Mouse (Mus musculus): ENCODE results near the gene Parp12. TPM values are rescaled to one million over a fixed set of nuclear protein-coding genes. Genes with fewer than 3 reads are reported as not detected.

Gene Parp12
- polyA plus RNA-seq, 1 experiment from 2014 or later: 2.7 TPM

GRCm38 (mm10) chr6:39072664-39073063 lies 45.5 kb downstream of the Parp12 start:
- 40% methylated on average over 5 of the region's 5 CpGs for whole genome bisulfite sequencing
- peak; percentile 34 for DNase-seq (ENCODE audit: low spot score)

GRCm38 (mm10) chr6:39066935-39067578 lies 51.1 kb downstream of the Parp12 start:
- H3K9me3 ChIP-seq (replicated peaks; ENCODE audit: control insufficient read depth, low read length): no peaks in the 10 kb centered on the region
- no peaks in the 10 kb centered on the region for H3K27me3 ChIP-seq (ENCODE audit: control insufficient read depth, insufficient read depth, low read length)
- no peak overlapping the region for H3K4me2 ChIP-seq (ENCODE audit: low read depth, low read length)
- DNase-seq (ENCODE audit: low spot score): peak; percentile 92
- no peaks in the 10 kb centered on the region for H3K4me1 ChIP-seq (ENCODE audit: control insufficient read depth, insufficient read depth, low read length)
- 48% methylated on average over 12 of the region's 12 CpGs for WGBS
- no peak overlapping the region for H3K27ac ChIP-seq (replicated peaks; ENCODE audit: low read depth, low read length)
- ATAC-seq (replicated peaks; ENCODE audit: insufficient number of reproducible peaks, low FRiP score, low TSS enrichment, low read depth): peak; percentile 45; the same call in 1 of the 2 replicates
- no peak overlapping the region for H3K4me3 ChIP-seq (ENCODE audit: low read depth, low read length)
- no peak overlapping the region for H3K9ac ChIP-seq (replicated peaks; ENCODE audit: low read length)
- H3K36me3 ChIP-seq (replicated peaks; ENCODE audit: control insufficient read depth, insufficient read depth, low read depth, low read length): no peaks in the 10 kb centered on the region

More at GRCm38 (mm10) chr6:39072664-39073063, 45.5 kb downstream of the Parp12 start:
- no peaks in the 10 kb centered on the region for H3K36me3 ChIP-seq (replicated peaks; ENCODE audit: control insufficient read depth, insufficient read depth, low read depth, low read length)
- H3K4me1 ChIP-seq (ENCODE audit: control insufficient read depth, insufficient read depth, low read length): peaks cover 2% of the 10 kb centered on the region; the same call in 1 of the 2 replicates
- H3K27ac ChIP-seq (replicated peaks; ENCODE audit: low read depth, low read length): no peak overlapping the region
- no peak overlapping the region for H3K4me3 ChIP-seq (ENCODE audit: low read depth, low read length)
- no peaks in the 10 kb centered on the region for H3K27me3 ChIP-seq (ENCODE audit: control insufficient read depth, insufficient read depth, low read length)
- H3K4me2 ChIP-seq (ENCODE audit: low read depth, low read length): no peak overlapping the region
- no peak overlapping the region for H3K9ac ChIP-seq (replicated peaks; ENCODE audit: low read length)
- no peaks in the 10 kb centered on the region for H3K9me3 ChIP-seq (replicated peaks; ENCODE audit: control insufficient read depth, low read length)
- no peak for ATAC-seq (replicated peaks; ENCODE audit: insufficient number of reproducible peaks, low FRiP score, low TSS enrichment, low read depth)

- Histone ChIP-seq H3K9ac (replicated peaks; ENCODE audit: low read length) (no peak overlapping the region), H3K36me3 (replicated peaks; ENCODE audit: control insufficient read depth, insufficient read depth, low read depth, low read length) (no peaks in the 10 kb centered on the region), H3K4me2 (ENCODE audit: low read depth, low read length) (no peak overlapping the region), H3K27ac (replicated peaks; ENCODE audit: low read depth, low read length) (no peak overlapping the region), H3K4me1 (ENCODE audit: control insufficient read depth, insufficient read depth, low read length) (no peaks in the 10 kb centered on the region), H3K27me3 (ENCODE audit: control insufficient read depth, insufficient read depth, low read length) (no peaks in the 10 kb centered on the region), H3K4me3 (ENCODE audit: low read depth, low read length) (no peak overlapping the region), H3K9me3 (replicated peaks; ENCODE audit: control insufficient read depth, low read length) (no peaks in the 10 kb centered on the region)
- ATAC-seq (replicated peaks; ENCODE audit: insufficient number of reproducible peaks, low FRiP score, low TSS enrichment, low read depth) (no peak), DNase-seq (ENCODE audit: low spot score) (no peak)
- 56% methylated on average over 2 of the region's 2 CpGs for WGBS
These were observed 54.6 kb downstream of the Parp12 start for GRCm38 (mm10) chr6:39063541-39063940.

GRCm38 (mm10) chr6:39061180-39061579 lies 57.0 kb downstream of the Parp12 start:
- Histone ChIP-seq H3K27ac (replicated peaks; ENCODE audit: low read depth, low read length) (no peak overlapping the region), H3K4me3 (ENCODE audit: low read depth, low read length) (no peak overlapping the region), H3K9me3 (replicated peaks; ENCODE audit: control insufficient read depth, low read length) (no peaks in the 10 kb centered on the region), H3K9ac (replicated peaks; ENCODE audit: low read length) (no peak overlapping the region), H3K4me1 (ENCODE audit: control insufficient read depth, insufficient read depth, low read length) (no peaks in the 10 kb centered on the region), H3K4me2 (ENCODE audit: low read depth, low read length) (no peak overlapping the region), H3K36me3 (replicated peaks; ENCODE audit: control insufficient read depth, insufficient read depth, low read depth, low read length) (no peaks in the 10 kb centered on the region), H3K27me3 (ENCODE audit: control insufficient read depth, insufficient read depth, low read length) (no peaks in the 10 kb centered on the region)
- no peak for ATAC-seq (replicated peaks; ENCODE audit: insufficient number of reproducible peaks, low FRiP score, low TSS enrichment, low read depth)
- no peak for DNase-seq (ENCODE audit: low spot score)
- WGBS: 62% methylated on average over 4 of the region's 4 CpGs

- no peak overlapping the region for H3K4me2 ChIP-seq (ENCODE audit: low read depth, low read length)
- no peaks in the 10 kb centered on the region for H3K9me3 ChIP-seq (replicated peaks; ENCODE audit: control insufficient read depth, low read length)
- no peaks in the 10 kb centered on the region for H3K27me3 ChIP-seq (ENCODE audit: control insufficient read depth, insufficient read depth, low read length)
- 77% methylated on average over 12 of the region's 12 CpGs for WGBS
- H3K4me1 ChIP-seq (ENCODE audit: control insufficient read depth, insufficient read depth, low read length): no peaks in the 10 kb centered on the region
- no peak overlapping the region for H3K27ac ChIP-seq (replicated peaks; ENCODE audit: low read depth, low read length)
- H3K4me3 ChIP-seq (ENCODE audit: low read depth, low read length): no peak overlapping the region
- H3K9ac ChIP-seq (replicated peaks; ENCODE audit: low read length): no peak overlapping the region
- ATAC-seq (replicated peaks; ENCODE audit: insufficient number of reproducible peaks, low FRiP score, low TSS enrichment, low read depth): no peak
- DNase-seq (ENCODE audit: low spot score): no peak
- no peaks in the 10 kb centered on the region for H3K36me3 ChIP-seq (replicated peaks; ENCODE audit: control insufficient read depth, insufficient read depth, low read depth, low read length)
These were observed 58.3 kb downstream of the Parp12 start for GRCm38 (mm10) chr6:39059547-39060497.

- Histone ChIP-seq H3K27me3 (ENCODE audit: control insufficient read depth, insufficient read depth, low read length) (no peaks in the 10 kb centered on the region), H3K4me2 (ENCODE audit: low read depth, low read length) (no peak overlapping the region), H3K4me3 (ENCODE audit: low read depth, low read length) (no peak overlapping the region), H3K27ac (replicated peaks; ENCODE audit: low read depth, low read length) (no peak overlapping the region), H3K9ac (replicated peaks; ENCODE audit: low read length) (no peak overlapping the region), H3K36me3 (replicated peaks; ENCODE audit: control insufficient read depth, insufficient read depth, low read depth, low read length) (no peaks in the 10 kb centered on the region), H3K4me1 (ENCODE audit: control insufficient read depth, insufficient read depth, low read length) (no peaks in the 10 kb centered on the region), H3K9me3 (replicated peaks; ENCODE audit: control insufficient read depth, low read length) (no peaks in the 10 kb centered on the region)
- ATAC-seq (replicated peaks; ENCODE audit: insufficient number of reproducible peaks, low FRiP score, low TSS enrichment, low read depth) (no peak), DNase-seq (ENCODE audit: low spot score) (no peak)
- WGBS: 81% methylated on average over 3 of the region's 3 CpGs
These were observed 59.2 kb downstream of the Parp12 start for GRCm38 (mm10) chr6:39058936-39059335.

GRCm38 (mm10) chr6:39058389-39058788 lies 59.8 kb downstream of the Parp12 start:
- H3K27ac ChIP-seq (replicated peaks; ENCODE audit: low read depth, low read length): no peak overlapping the region
- no peak for ATAC-seq (replicated peaks; ENCODE audit: insufficient number of reproducible peaks, low FRiP score, low TSS enrichment, low read depth)
- H3K27me3 ChIP-seq (ENCODE audit: control insufficient read depth, insufficient read depth, low read length): no peaks in the 10 kb centered on the region
- H3K9ac ChIP-seq (replicated peaks; ENCODE audit: low read length): no peak overlapping the region
- no peak overlapping the region for H3K4me2 ChIP-seq (ENCODE audit: low read depth, low read length)
- H3K4me3 ChIP-seq (ENCODE audit: low read depth, low read length): no peak overlapping the region
- no peaks in the 10 kb centered on the region for H3K36me3 ChIP-seq (replicated peaks; ENCODE audit: control insufficient read depth, insufficient read depth, low read depth, low read length)
- no peak for DNase-seq (ENCODE audit: low spot score)
- H3K4me1 ChIP-seq (ENCODE audit: control insufficient read depth, insufficient read depth, low read length): no peaks in the 10 kb centered on the region
- 56% methylated on average over 3 of the region's 3 CpGs for WGBS
- H3K9me3 ChIP-seq (replicated peaks; ENCODE audit: control insufficient read depth, low read length): no peaks in the 10 kb centered on the region

GRCm38 (mm10) chr6:39057161-39057560 lies 61.0 kb downstream of the Parp12 start:
- Histone ChIP-seq H3K4me3 (ENCODE audit: low read depth, low read length) (no peak overlapping the region), H3K9ac (replicated peaks; ENCODE audit: low read length) (no peak overlapping the region), H3K27ac (replicated peaks; ENCODE audit: low read depth, low read length) (no peak overlapping the region), H3K27me3 (ENCODE audit: control insufficient read depth, insufficient read depth, low read length) (no peaks in the 10 kb centered on the region), H3K4me1 (ENCODE audit: control insufficient read depth, insufficient read depth, low read length) (no peaks in the 10 kb centered on the region), H3K4me2 (ENCODE audit: low read depth, low read length) (no peak overlapping the region), H3K36me3 (replicated peaks; ENCODE audit: control insufficient read depth, insufficient read depth, low read depth, low read length) (no peaks in the 10 kb centered on the region), H3K9me3 (replicated peaks; ENCODE audit: control insufficient read depth, low read length) (no peaks in the 10 kb centered on the region)
- ATAC-seq (replicated peaks; ENCODE audit: insufficient number of reproducible peaks, low FRiP score, low TSS enrichment, low read depth) (no peak), DNase-seq (ENCODE audit: low spot score) (no peak)
- 93% methylated on average over 1 of the region's 1 CpGs for WGBS

Data from embryonic facial prominence, embryonic 11.5 days (tissue).